Mouse (Mus musculus) thymus, adult 2 months (tissue): Measurements from ENCODE around the gene Lin28b.

ENCODE experiments used
- CTCF ChIP-seq: fragments of 200-500 bp; IDR thresholded peaks from 2 replicates; pipeline ENCODE4 v1.5.1; 2012; ENCODE audit warnings: mild to moderate bottlenecking, control low read depth, low read length, moderate library complexity, borderline replicate concordance; ENCODE audit not compliant: control insufficient read depth, poor library complexity, insufficient read depth; ENCODE audit errors: extremely low read depth
- POLR2A ChIP-seq: fragments of 200-500 bp; IDR thresholded peaks from 2 replicates; pipeline ENCODE4 v1.6.1; 2012; ENCODE audit warnings: mild to moderate bottlenecking, low read length, control low read depth, moderate library complexity; ENCODE audit not compliant: control insufficient read depth, poor library complexity, insufficient read depth; ENCODE audit errors: extremely low read depth

- TF ChIP-seq CTCF = no peak
- TF ChIP-seq POLR2A = no peak
Observed at GRCm38 (mm10) chr10:45446215-45446614, 40.0 kb downstream of the Lin28b start.
